Mouse (Mus musculus) kidney, adult 9 months (tissue): ENCODE data around the gene Prpf6.

Source experiments
- DNase-seq: peaks from one replicate; pipeline ENCODE4 v3.0.0; 2022

The Prpf6 gene

DNA sequence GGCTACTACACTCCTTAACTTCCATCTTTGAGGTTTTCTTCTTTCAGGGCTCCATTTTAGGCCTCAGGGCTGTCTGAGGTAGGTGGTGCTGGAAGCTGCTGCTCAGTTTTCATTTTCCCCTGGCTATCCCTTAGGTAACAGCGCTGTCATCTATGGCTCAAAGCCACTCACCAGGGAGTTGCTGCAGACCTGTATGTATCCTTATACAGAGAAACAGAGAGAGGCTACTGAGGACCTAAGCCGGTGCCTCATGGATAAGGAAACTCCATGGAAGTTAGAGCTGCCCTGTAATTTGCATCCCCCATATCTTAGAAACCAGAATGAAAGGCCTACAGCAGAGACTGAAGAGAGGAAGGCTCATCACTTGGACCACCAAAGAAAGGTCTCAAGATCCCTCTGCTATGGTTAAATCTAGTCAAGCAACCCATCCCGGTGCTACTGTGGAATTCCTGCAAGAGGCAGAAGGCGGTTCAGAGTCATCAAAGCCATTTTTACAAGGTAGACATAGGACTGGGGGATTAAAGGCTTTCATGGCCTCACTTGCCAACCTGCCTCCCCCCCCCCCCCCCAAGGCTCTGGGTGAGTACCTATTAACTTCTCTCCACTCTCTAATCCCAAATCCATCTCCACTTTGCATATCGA is 11.4 kb upstream of the Prpf6 start:
- DNase-seq = no peak

DNA sequence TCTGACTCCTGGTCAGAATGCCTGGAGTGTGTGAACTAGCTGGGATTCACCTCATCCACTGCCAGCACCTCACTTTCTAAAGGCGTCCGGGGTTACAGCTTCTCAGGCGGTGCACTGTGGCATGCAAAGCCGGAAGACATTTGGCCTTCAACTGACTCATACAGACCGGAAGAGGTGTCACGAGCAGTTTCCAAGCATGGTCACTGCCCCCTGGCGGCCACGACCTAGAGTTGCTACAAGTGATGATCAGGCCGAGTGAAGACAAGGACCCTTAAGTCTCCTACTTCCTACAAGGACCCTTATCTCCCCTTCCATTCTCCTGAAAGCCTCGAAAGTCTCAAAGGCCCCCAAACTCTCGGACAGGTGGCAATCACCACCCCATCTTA is 10.7 kb upstream of the Prpf6 start:
- peak; percentile 90 for DNase-seq

DNA sequence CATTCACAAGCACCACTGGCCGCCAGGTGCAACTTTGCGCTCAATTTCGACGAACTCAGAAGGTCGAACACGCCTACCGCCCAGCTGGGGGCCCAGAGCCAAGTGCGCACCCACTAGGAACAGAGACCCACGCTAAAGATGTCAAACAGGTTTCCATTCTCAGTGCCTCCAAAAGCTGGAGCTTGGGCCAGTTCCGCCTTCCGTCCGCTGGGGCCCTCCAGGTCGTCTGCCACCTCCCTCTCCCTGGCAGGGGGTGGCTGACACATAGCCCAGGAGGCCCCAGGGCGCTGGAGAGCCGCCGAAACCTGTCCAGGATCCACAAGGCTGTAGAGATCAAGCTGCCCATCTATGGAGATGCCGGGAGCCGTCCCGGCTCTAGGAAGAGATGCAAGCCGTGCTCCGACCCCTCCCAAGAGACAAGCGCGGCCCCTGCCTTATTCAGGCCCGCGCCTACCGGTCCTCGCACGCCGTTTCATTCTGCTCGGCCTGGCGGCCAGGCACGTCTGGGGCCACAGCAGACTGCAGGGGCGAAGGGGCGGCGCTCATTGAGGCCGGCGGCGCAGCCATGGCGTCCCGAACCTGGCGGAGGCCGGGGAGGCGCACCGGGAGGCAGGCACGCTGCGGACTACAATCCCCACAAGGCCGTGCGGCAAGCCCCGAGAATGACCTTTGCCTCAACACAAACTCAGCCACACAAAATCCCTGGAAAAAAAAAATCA is 10.1 kb upstream of the Prpf6 start:
- peak; percentile 90 for DNase-seq

DNA sequence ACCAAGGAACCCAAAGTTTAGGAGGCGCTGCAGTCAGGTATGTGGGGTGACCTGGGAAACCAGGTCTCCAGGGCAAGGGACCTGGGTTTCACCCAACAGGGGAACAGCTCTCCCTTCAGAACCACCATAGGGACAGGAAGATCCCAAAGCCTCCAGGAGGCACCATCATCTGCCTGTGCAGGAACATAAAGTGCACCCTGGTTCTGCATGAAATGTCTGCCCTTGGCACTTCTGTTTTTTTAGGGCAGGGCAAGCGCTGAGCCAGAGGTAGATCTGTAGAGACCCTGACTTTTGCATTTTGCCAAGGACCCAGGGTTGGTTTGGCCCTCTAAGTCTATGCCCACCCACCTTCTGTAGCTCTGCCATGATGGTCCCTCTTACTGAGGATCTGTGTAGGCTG is 9.3 kb upstream of the Prpf6 start:
- DNase-seq = no peak

- DNase-seq = no peak
Measured at GRCm38 (mm10) chr2:181582939-181583338, 8.7 kb upstream of the Prpf6 start.

DNA sequence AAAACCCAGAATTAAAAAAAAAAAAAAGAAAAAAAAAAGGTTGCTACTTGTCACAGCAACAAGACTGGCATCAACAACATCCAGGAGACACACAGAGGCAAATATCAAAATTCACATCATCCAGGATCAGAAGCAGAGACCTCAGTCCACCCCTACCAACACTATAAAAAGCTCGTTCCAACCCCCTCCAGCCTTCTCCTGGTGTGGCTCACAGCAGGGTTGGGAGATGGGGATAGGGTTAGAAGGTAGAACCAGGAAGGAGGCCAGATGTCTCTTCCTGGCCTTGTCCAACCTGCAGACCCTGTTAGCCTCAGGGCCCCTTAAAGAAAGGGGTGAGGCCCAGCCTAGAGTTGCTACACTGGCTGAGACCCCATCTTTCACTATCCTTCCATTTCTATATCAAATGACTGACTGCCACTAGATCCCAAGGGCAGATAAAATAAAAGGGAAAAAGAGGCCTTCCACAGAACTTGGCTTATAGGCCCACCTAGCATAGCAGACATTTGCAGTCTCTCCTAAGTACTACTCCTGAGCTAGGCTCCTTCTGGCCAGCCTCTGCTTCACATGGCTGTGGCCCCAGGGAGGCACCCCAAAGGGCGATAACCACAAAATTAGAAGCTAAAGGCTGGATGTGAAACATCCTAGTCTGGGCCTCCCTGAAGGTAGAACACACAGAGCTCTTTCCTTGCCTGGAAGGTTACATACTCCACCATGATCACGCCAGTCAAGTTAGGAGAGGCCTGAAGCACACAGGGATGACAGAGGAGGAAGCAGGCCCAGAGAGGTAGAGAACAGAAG is 8.0 kb upstream of the Prpf6 start:
- no peak for DNase-seq

GRCm38 (mm10) chr2:181584411-181584942 is 7.2 kb upstream of the Prpf6 start, which contains the start of gene Uckl1:
Gene Uckl1, minus strand, starts transcription at chr2:181584892.
- DNase-seq = no peak

DNA sequence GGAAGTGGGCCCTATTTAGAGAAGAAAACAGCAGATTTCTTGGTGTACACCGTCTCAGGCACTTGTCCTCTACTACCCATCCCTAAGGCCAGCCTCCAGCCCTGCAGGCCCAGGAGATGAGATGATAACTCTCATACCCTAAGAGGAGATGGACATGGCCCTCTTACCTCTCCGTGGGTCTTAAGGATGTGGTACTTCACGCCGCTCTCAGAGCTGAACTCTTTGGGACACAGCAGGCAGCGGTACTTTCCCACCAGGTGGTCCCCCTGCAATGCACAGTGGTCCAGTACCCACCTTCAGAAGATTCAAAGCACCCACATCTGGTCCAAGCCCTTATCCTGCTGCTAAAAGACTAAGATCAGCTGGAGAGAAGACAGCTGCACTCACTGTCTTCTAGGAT is 6.2 kb upstream of the Prpf6 start:
- no peak for DNase-seq

GRCm38 (mm10) chr2:181586124-181586523 is 5.5 kb upstream of the Prpf6 start:
- DNase-seq = no peak

GRCm38 (mm10) chr2:181587796-181588195 is 3.9 kb upstream of the Prpf6 start:
- DNase-seq = no peak

DNA sequence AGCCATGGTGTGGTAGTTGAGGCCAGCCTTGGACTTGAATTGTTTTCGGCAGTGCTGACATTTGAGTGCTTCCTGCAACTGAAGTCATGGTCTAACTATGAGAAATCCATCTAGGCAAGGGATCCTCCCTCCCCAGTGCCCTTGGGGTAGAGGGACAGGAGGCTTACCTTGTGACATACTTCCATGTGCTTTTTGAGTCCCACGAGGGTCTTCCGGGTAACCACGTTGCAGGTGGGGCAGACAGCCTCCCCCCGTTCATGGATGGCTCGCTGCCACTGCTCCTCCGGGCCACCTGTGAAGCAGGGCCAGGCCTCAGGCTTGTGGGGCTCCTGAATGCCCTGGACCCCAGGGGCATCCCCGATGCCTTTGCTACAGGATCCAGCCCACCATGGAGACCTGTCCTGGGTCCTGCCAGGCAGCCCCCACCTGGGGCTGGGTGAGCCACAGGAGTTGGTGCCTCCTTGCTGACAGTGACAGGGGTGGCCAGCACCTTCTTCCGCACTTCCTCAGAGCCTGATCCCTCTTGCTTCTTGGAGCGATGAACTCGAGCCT is 3.4 kb upstream of the Prpf6 start:
- no peak for DNase-seq

DNA sequence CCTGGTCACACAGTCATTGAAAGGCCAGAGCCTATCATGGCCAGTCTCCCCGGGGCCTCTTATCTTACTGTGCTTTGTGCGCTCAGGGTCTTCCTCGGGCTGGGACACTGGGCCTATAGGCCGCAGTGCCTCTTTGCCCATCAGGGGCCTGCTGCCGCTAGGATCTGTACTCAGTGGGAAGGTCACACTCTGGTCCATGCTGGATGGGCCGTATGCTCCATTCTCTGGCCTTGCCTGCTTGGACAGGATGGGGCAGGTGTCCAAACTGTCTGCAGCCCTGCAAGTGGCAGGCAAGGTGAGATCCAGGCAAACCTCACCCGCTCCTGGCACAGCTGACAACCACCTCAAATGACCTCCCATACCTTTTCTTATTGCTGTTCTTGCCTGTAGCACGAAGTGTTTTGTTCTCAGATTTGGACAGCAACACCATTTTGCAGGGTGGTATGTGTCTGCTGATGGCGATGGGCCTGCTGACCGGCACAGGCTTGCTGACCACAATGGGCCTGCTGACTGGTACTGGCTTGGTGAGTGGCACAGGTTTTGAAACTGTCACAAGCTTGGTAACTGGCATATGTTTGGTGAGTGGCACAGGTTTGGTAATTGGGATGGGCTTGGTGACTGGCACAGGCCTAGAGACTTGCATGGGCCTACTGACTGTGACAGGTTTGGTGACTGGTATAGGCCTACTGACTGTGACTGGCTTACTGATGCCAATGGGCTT is 2.5 kb upstream of the Prpf6 start:
- no peak for DNase-seq

DNA sequence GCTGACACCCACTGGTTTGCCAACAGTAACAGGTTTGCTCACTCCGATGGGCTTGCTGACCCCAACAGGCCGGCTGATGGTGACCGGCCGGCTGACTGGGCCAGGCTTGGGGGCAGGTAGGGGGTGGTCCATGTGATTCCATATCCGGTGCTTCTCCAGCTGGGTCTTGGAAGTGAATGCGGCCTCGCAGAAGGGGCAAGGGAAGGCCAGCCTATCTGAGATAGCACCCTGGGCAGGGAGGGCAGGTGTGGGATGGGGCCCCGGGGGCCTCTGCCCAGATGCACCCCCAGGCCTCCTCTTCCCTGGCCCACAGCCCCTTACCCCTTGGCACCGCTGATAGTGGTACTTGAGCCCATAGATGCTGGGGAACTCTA is 1.9 kb upstream of the Prpf6 start:
- DNase-seq = no peak

- DNase-seq = no peak
Measured at GRCm38 (mm10) chr2:181590471-181590870, 1.2 kb upstream of the Prpf6 start.

DNA sequence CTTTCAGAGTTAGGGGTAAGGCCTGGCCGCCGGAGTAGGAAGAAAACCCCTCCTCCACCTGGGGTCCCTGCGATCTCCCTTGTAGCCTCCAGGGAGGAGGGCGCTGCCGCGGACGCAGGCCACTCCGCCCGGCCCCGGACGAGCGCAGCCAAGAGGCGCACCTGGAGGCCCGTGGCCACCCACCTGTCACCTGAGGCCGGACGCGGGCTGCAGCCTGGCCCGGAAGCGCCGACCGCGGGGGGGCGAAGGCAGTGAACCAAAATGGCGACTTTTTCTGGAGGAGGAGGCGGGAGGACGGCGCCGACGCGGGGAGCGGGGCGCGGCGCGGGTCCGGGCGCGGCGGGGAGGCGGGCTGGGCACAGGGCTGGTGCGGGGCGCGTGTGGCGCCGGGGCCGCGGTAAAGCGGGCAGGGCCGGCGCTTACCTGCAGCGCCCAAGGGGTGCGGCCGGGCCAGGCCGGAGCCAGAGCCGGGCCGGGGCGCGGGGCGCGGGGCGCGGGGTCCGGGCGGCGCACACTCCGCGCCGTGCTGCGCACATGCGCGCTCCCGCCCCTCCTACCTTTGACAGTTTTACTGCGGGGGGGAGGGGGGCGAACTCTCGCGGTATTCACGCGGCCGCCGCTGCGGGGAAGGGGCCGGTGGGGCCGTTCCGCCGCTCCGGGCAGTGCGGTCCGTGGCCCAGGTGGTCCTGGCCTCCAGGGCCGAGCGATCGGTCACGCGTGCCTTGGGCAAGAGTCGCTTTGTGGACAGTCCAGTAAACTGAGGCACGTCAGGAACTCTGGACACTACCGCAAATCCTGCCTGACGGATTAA is 768 bp downstream of the Prpf6 start, which contains the start of gene Zfp512b:
Zfp512b (minus strand) TSS at position 573 of the 811 bp plus-strand sequence.
- peak; percentile 72 for DNase-seq

DNA sequence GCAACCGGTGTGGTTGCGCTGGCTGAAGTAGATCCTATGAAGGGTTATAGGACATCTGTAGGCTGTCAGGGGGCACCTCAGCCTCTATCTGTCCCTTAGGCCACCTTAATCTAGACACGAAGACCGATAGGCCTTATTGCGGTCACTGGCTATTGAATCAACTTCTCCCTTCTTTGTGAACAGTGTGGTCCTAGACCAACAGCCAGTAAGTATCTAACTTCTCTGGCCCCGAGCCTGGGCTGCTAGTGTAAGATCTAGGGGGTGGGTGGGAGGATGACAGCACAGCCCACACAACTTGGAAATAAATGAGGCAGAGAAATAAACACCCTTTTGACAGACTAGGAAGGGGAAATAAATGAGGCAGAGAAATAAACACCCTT is 1.4 kb downstream of the Prpf6 start:
- no peak for DNase-seq

- no peak for DNase-seq
Measured at GRCm38 (mm10) chr2:181593937-181594336, 2.3 kb downstream of the Prpf6 start.

- DNase-seq = peak; percentile 67
Measured at GRCm38 (mm10) chr2:181594946-181595696, 3.5 kb downstream of the Prpf6 start.

- no peak for DNase-seq
Measured at GRCm38 (mm10) chr2:181596221-181596960, 4.7 kb downstream of the Prpf6 start.

DNA sequence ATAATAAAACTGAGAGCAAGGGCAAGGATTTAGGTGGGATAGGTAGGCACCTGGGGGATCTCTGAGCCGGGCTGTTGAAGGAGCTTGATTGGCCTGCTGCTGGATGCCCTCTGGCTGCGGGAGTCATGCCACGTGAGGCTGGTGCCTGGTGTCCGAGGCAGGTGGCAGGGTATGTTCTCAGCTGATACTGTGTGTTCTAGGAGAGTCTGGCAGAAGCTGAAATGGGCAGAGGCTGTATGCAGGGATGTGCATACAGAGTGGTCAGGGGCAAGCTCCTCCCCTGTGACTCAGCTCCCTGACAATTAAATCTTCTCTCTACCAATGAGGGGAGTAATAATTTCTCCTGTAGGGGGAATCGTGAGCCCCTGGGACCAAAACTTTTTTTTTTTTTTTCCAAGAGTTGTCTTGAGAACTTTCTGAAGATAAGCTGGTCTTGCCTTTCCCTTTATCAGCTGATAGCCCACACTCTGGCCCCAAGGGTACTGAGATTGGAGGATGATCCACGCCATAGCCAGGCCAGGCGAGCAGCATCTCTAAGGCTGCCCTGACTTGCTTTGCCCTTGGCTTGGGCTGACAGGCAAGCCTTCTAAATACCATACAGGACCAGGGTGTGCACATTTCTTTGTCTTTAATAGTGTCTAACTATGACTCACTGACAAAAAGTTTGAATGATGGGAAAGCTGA is 5.9 kb downstream of the Prpf6 start:
- no peak for DNase-seq
